Mouse (Mus musculus): Measurements from ENCODE around the gene Epha8.

- TF ChIP-seq POLR2A (IDR thresholded peaks at IDR 0.05; ENCODE audit: insufficient read length, low read depth) (no peak), MAX (IDR thresholded peaks at IDR 0.05; ENCODE audit: low read depth) (no peak)
Observed at GRCm38 (mm10) chr4:136970939-136971338, 14.3 kb upstream of the Epha8 start.
